Mouse (Mus musculus) olfactory bulb, adult 2 months (tissue): ENCODE measurements around the gene Prkcb. TPM values are rescaled to one million over a fixed set of nuclear protein-coding genes. Genes with fewer than 3 reads are reported as not detected.
"Not testable (repeated sequence)": the region's sequence is repeated elsewhere in the genome, so short reads cannot be mapped to it uniquely, and the experiment has no call there.

Source experiments
- H3K27ac ChIP-seq: fragments of 200-500 bp; 2 replicates; pipeline ENCODE4 v1.5.1; 2012; ENCODE audit warnings: low read depth, low read length; ENCODE audit not compliant: insufficient read depth
- H3K4me1 ChIP-seq: fragments of 200-500 bp; 2 replicates; pipeline ENCODE4 v1.6.1; 2012; ENCODE audit warnings: low read length; ENCODE audit not compliant: control insufficient read depth, insufficient read depth
- H3K4me3 ChIP-seq: fragments of 200-500 bp; 2 replicates; pipeline ENCODE4 v1.5.1; 2012; ENCODE audit warnings: mild to moderate bottlenecking, low read depth, low read length, moderate library complexity; ENCODE audit not compliant: insufficient read depth
- CTCF ChIP-seq: fragments of 200-500 bp; IDR thresholded peaks from 2 replicates; pipeline ENCODE4 v1.5.1; 2012; ENCODE audit warnings: low read depth, mild to moderate bottlenecking, low read length, moderate library complexity; ENCODE audit not compliant: insufficient read depth
- POLR2A ChIP-seq: fragments of 200-500 bp; IDR thresholded peaks from 2 replicates; pipeline ENCODE4 v1.6.1; 2012; ENCODE audit warnings: mild to moderate bottlenecking, low read depth, low read length, moderate library complexity; ENCODE audit not compliant: insufficient read depth
- WGBS: fragments of 180-500 bp; shearing (Covaris S2); methylation state at CpG from one replicate; pipeline ENCODE4 v1.1.7; 2018; 5-methylcytosine and 5-hydroxymethylcytosine counted together
- polyA plus RNA-seq: library from polyadenylated mRNA; stranded (reverse); fragments of >200 nt; gene quantifications from 2 replicates; pipeline ENCODE4 v1.2.4, GENCODE M21; 2012; ENCODE audit warnings: low replicate concordance; ENCODE audit not compliant: missing spikeins, insufficient read depth, insufficient read length

The Prkcb gene
- 270 and 694 TPM in 2 replicates for polyA plus RNA-seq

DNA sequence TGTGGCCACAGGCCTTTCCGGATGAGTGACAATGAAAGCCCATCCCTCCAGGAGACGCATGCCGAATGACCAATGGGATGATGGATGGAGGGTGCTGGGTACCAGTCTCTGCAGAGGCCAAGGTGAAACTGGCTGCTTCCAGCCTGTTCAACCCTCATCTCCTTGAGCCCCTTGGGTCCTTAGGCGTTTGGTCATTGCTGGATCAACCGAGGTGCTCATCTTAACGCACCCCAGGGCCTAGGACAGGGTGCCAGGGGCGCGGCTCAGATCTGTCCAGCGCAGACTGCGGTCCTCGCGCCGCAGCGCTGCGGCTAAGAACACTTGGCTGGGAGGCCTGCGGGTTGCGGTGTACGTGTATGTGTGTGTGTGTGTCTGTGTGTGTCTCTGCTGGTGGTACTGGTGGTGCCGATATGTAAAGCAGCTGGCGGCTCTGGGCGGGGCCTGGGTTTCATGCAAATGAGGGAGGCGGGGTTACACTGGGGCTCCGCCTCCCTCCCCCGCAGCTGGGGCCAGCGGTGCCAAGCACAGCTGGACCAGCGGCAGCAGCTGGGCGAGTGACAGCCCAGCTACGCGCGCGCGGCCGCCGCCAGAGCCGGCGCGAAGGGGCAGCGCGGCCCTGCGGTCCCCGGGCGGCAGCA lies at the start of gene Prkcb:
Prkcb (plus strand) TSS at position 147 of the 638 bp plus-strand sequence.
- 4% methylated on average over 42 of the region's 42 CpGs for WGBS
- Histone ChIP-seq H3K4me3 (peak within 1 kb of the TSS; percentile 61), H3K4me1 (peaks cover 25% of the 10 kb centered on the region), H3K27ac (peak within 1 kb of the TSS; percentile 9; the same call in 1 of the 2 replicates)
- peak; percentile 72 for TF ChIP-seq POLR2A
- no peak for TF ChIP-seq CTCF

DNA sequence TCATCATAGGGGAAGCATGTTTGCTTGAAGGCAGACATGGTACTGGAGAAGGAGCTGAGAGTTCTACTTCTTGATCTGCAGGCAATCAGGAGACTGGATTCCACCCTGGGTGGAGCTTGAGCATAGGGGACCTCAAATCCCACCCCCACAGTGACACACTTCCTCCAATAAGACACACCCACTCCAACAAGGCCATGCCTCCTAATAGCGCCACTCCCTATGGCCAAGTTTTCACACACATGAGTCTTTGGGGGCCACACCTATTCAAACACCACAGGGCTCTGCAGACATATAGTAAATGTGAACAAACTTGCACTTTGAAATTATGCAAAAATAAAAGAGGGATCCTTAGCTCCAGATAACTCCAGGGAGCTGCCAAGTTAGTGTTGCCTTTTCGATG lies 49.6 kb upstream of the Prkcb start:
- no peaks in the 10 kb centered on the region for H3K4me1 ChIP-seq
- no peak overlapping the region for H3K27ac ChIP-seq
- TF ChIP-seq CTCF (no peak), POLR2A (no peak)
- H3K4me3 ChIP-seq = no peak overlapping the region
- WGBS = 96% methylated on average over 2 of the region's 2 CpGs

- WGBS = 81% methylated on average over 6 of the region's 6 CpGs
- TF ChIP-seq CTCF (no peak), POLR2A (no peak)
- Histone ChIP-seq H3K27ac (no peak overlapping the region), H3K4me1 (no peaks in the 10 kb centered on the region), H3K4me3 (no peak overlapping the region)
Observed at GRCm38 (mm10) chr7:122240413-122241119, 48.0 kb upstream of the Prkcb start.

GRCm38 (mm10) chr7:122242260-122242659 lies 46.3 kb upstream of the Prkcb start:
- Histone ChIP-seq H3K4me3 (no peak overlapping the region), H3K4me1 (no peaks in the 10 kb centered on the region), H3K27ac (no peak overlapping the region)
- TF ChIP-seq CTCF (no peak), POLR2A (no peak)
- WGBS = 29% methylated on average over 1 of the region's 1 CpGs

GRCm38 (mm10) chr7:122242744-122243143 lies 45.8 kb upstream of the Prkcb start:
- not testable (repeated sequence) for H3K4me3 ChIP-seq, H3K4me1 ChIP-seq, H3K27ac ChIP-seq

GRCm38 (mm10) chr7:122244166-122244565 lies 44.4 kb upstream of the Prkcb start:
- H3K27ac ChIP-seq = no peak overlapping the region
- TF ChIP-seq CTCF (no peak), POLR2A (no peak)
- H3K4me1 ChIP-seq = no peaks in the 10 kb centered on the region
- 29% methylated on average over 7 of the region's 7 CpGs for WGBS
- H3K4me3 ChIP-seq = no peak overlapping the region

DNA sequence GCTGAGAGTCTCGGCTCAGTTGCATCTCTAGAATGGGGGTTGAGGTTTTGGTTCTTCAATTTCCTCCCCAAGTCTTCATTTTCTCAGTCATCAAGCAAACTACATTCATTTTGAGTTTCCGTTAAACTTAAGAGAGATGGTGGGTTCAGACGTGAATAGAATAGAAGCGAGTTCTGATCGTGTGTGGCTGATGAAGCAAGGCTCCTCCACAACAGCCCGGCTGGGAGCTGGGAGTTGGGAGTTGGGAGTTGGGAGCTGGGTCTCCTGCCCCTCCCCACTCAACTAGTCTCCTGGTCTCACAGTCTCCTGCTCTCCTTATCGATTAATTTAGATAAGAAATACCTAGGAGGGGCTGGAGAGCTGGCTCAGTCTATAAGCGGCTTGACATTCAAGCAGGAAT lies 44.0 kb upstream of the Prkcb start:
- no peak for TF ChIP-seq POLR2A
- TF ChIP-seq CTCF = no peak
- 58% methylated on average over 8 of the region's 8 CpGs for WGBS
- Histone ChIP-seq H3K27ac (no peak overlapping the region), H3K4me3 (no peak overlapping the region), H3K4me1 (no peaks in the 10 kb centered on the region)

- 50% methylated on average over 5 of the region's 5 CpGs for WGBS
- H3K4me1 ChIP-seq = no peaks in the 10 kb centered on the region
- H3K4me3 ChIP-seq = no peak overlapping the region
- no peak overlapping the region for H3K27ac ChIP-seq
- no peak for TF ChIP-seq POLR2A
- TF ChIP-seq CTCF = no peak
Observed at GRCm38 (mm10) chr7:122245976-122246375, 42.6 kb upstream of the Prkcb start.

DNA sequence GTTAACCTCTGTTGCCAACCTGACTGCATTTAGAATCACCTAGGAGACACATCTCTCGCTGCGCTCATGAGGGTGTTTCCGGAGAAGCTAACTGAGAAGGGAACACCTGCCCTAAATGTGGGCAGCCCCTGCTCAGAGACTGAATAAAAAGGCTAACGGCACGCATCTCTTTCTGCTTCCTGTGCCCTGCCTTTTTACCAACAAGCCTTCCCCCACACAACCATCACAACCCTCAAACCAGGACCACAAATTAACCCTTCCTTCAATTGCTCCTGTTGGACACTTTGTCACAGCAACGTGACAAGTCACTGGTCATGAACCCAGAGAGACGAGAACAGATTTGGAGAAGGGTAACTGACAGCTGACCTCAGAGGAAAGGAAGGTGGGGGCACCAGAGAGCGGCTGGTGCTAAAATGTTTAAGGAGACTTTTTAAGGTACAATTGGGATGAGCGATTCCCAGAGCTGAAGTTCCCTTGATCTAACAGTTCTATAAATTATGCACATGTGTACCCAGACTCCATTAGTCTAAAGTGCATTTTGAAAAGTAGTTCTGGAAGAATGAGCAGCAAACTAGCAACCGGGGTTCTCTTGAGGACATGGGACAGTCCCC lies 41.2 kb upstream of the Prkcb start:
- WGBS = 86% methylated on average over 10 of the region's 10 CpGs
- 0 out of 2 replicates have a peak, but pooled peaks cover 2% of the 10 kb centered on the region for H3K4me1 ChIP-seq
- no peak overlapping the region for H3K4me3 ChIP-seq
- no peak overlapping the region for H3K27ac ChIP-seq
- TF ChIP-seq POLR2A = no peak
- no peak for TF ChIP-seq CTCF
